Mouse (Mus musculus) G1E (cell line): ENCODE data around the gene Kcnk5.

Experiments used
- CTCF ChIP-seq: IDR thresholded peaks from 2 replicates; pipeline ENCODE4 v1.5.1; 2012; ENCODE audit warnings: low read depth, low read length, inconsistent platforms, mixed read lengths
- GATA1 ChIP-seq: IDR thresholded peaks from 2 replicates; pipeline ENCODE4 v1.6.1; 2012; ENCODE audit warnings: borderline replicate concordance, low read length, inconsistent platforms, mixed read lengths
- TAL1 ChIP-seq: conservative IDR thresholded peaks from 2 replicates; pipeline ENCODE4 v1.6.1; 2012; ENCODE audit warnings: low read depth, low read length, inconsistent platforms, mixed read lengths

DNA sequence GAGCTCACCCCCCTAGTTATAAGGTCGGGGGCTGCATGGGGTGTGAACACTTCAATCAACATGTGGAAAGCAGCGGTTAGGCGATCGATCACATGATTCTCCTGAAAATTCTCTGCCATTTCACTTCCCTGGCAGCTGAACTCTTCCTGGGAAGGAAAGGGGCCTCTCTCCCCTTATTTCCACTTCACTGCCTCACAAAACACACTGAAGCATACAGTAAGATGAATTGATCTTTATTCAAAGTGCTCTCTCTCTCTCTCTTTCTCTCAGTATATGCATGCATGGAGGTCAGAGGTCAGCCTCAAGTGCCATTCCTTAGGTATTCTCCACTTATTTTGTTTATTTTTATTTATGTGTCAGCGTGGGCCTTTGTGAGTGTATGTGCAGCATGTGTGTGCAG, 2.1 kb upstream of the Kcnk5 start:
- TF ChIP-seq CTCF (no peak), TAL1 (no peak), GATA1 (no peak)
